16 mouse cellular contexts compared by ENCODE assay signal in genomic region chr10:52878093-52878801, GRCm38 (mm10).
DNase-seq lines count a peak whose midpoint lies in the region; ATAC-seq lines count a peak whose summit lies in the region.
"Had no signal": no experiment of that assay in that cellular context is flagged by ENCODE, and none has a peak within 500 bp of the region (broad histone marks: within the 10 kb centered on the region; RNA-seq: fewer than 3 reads in every experiment).

No protein-coding gene starts in this region.

- H3K4me1 ChIP-seq in forebrain, embryonic 10.5 days: peaks cover 50% of the 10 kb centered on the region
- peaks cover 11% of the 10 kb centered on the region for H3K4me1 ChIP-seq in forebrain, embryonic 14.5 days (ENCODE audit: control insufficient read depth, insufficient read depth, low read length)
- peaks cover 8% of the 10 kb centered on the region; the same call in 1 of the 2 replicates for H3K4me1 ChIP-seq in hindbrain, embryonic 15.5 days (replicated peaks)
- peaks cover 20% of the 10 kb centered on the region for H3K4me1 ChIP-seq in neural tube, embryonic 12.5 days
- H3K4me1 ChIP-seq: lung, embryonic 15.5 days; stomach, embryonic 15.5 days had no signal

- H3K9ac ChIP-seq in forebrain, embryonic 14.5 days (ENCODE audit: low read length): no peak overlapping the region; the same call in 1 of the 2 replicates
- no peak overlapping the region for H3K9ac ChIP-seq in hindbrain, embryonic 15.5 days
- H3K9ac ChIP-seq in neural tube, embryonic 12.5 days: no peak overlapping the region
- H3K9ac ChIP-seq: lung, embryonic 15.5 days; stomach, embryonic 15.5 days had no signal

- no peak for DNase-seq in forebrain, embryonic 10.5 days (ENCODE audit: extremely low spot score, low spot score)
- peak; percentile 44 for DNase-seq in forebrain, embryonic 14.5 days (ENCODE audit: low spot score)
- DNase-seq in embryo, embryonic 10 days (ENCODE audit: low spot score): no peak
- DNase-seq in frontal cortex, postnatal 14 days (ENCODE audit: low spot score in 2 of 2): no peak
- DNase-seq: adrenal gland, adult 8-10 months; cerebellum, adult 2 months; gastrocnemius, adult 2 months; heart, adult 18-20 months; heart, postnatal 10 days; spleen, adult 18-20 months had no signal

- peak overlapping the region; percentile 81 for H3K27ac ChIP-seq in forebrain, embryonic 10.5 days
- H3K27ac ChIP-seq in forebrain, embryonic 14.5 days (ENCODE audit: low read depth, low read length): peak overlapping the region; percentile 85
- H3K27ac ChIP-seq in hindbrain, embryonic 15.5 days (replicated peaks): peak overlapping the region; percentile 51; the same call in 1 of the 2 replicates
- peak overlapping the region; percentile 27; the same call in 1 of the 2 replicates for H3K27ac ChIP-seq in neural tube, embryonic 12.5 days
- H3K27ac ChIP-seq: gastrocnemius, adult 2 months; lung, embryonic 15.5 days; stomach, embryonic 15.5 days had no signal

- WGBS in forebrain, embryonic 10.5 days: 51% methylated on average over 4 of the region's 4 CpGs
- 16% methylated on average over 4 of the region's 4 CpGs for WGBS in forebrain, embryonic 14.5 days
- WGBS in hindbrain, embryonic 15.5 days: 31% methylated on average over 4 of the region's 4 CpGs
- WGBS in neural tube, embryonic 12.5 days: 41% methylated on average over 4 of the region's 4 CpGs

- no peaks in the 10 kb centered on the region for H3K36me3 ChIP-seq in forebrain, embryonic 10.5 days (replicated peaks)
- H3K36me3 ChIP-seq in forebrain, embryonic 14.5 days (ENCODE audit: control insufficient read depth, insufficient read depth, low read length): no peaks in the 10 kb centered on the region
- H3K36me3 ChIP-seq in hindbrain, embryonic 15.5 days: no peaks in the 10 kb centered on the region
- H3K36me3 ChIP-seq in neural tube, embryonic 12.5 days: no peaks in the 10 kb centered on the region
- H3K36me3 ChIP-seq: lung, embryonic 15.5 days; stomach, embryonic 15.5 days had no signal

- peak overlapping the region; percentile 14; the same call in 1 of the 2 replicates for H3K4me2 ChIP-seq in forebrain, embryonic 14.5 days (ENCODE audit: low read length)
- H3K4me2 ChIP-seq in hindbrain, embryonic 15.5 days: no peak overlapping the region
- peak overlapping the region; percentile 25; the same call in 1 of the 2 replicates for H3K4me2 ChIP-seq in neural tube, embryonic 12.5 days (replicated peaks)
- H3K4me2 ChIP-seq: lung, embryonic 15.5 days; stomach, embryonic 15.5 days had no signal

- H3K27me3 ChIP-seq in forebrain, embryonic 10.5 days (ENCODE audit: poor library complexity, severe bottlenecking): no peaks in the 10 kb centered on the region
- no peaks in the 10 kb centered on the region for H3K27me3 ChIP-seq in forebrain, embryonic 14.5 days (replicated peaks; ENCODE audit: control insufficient read depth, insufficient read depth, low read length)
- H3K27me3 ChIP-seq in hindbrain, embryonic 15.5 days: no peaks in the 10 kb centered on the region
- H3K27me3 ChIP-seq in neural tube, embryonic 12.5 days (replicated peaks): no peaks in the 10 kb centered on the region
- H3K27me3 ChIP-seq: lung, embryonic 15.5 days; stomach, embryonic 15.5 days had no signal

- H3K4me3 ChIP-seq in forebrain, embryonic 10.5 days: no peak overlapping the region
- H3K4me3 ChIP-seq in forebrain, embryonic 14.5 days (ENCODE audit: low read depth, low read length): no peak overlapping the region
- H3K4me3 ChIP-seq in hindbrain, embryonic 15.5 days: no peak overlapping the region
- no peak overlapping the region for H3K4me3 ChIP-seq in neural tube, embryonic 12.5 days
- H3K4me3 ChIP-seq: gastrocnemius, adult 2 months; lung, embryonic 15.5 days; stomach, embryonic 15.5 days had no signal

- peak; percentile 70 for ATAC-seq in forebrain, embryonic 14.5 days
- peak; percentile 41; the same call in 1 of the 2 replicates for ATAC-seq in hindbrain, embryonic 15.5 days (ENCODE audit: low FRiP score, low read depth)
- peak; percentile 54 for ATAC-seq in neural tube, embryonic 12.5 days (ENCODE audit: low FRiP score, low read depth)
- no peak for ATAC-seq in granulocyte monocyte progenitor cell, adult 5-6 weeks (replicated peaks; ENCODE audit: poor library complexity, severe bottlenecking)
- ATAC-seq: CD4-positive, CD25-positive, alpha-beta regulatory T cell, adult 4 months had no signal

- no peaks in the 10 kb centered on the region for H3K9me3 ChIP-seq in forebrain, embryonic 10.5 days
- no peaks in the 10 kb centered on the region for H3K9me3 ChIP-seq in forebrain, embryonic 14.5 days (replicated peaks; ENCODE audit: control insufficient read depth, low read length)
- H3K9me3 ChIP-seq in hindbrain, embryonic 15.5 days: no peaks in the 10 kb centered on the region
- H3K9me3 ChIP-seq in neural tube, embryonic 12.5 days: no peaks in the 10 kb centered on the region
- H3K9me3 ChIP-seq: lung, embryonic 15.5 days; stomach, embryonic 15.5 days had no signal

Comparison
In these comparisons a context has a peak if more than half of its experiments do, and no peak if none do; other contexts are left out.
1. H3K27ac ChIP-seq: peak in every context shown above with its lines; median percentile 85 in forebrain, embryonic 14.5 days; 81 in forebrain, embryonic 10.5 days; 51 in hindbrain, embryonic 15.5 days; 27 in neural tube, embryonic 12.5 days.